Mouse (Mus musculus) E14TG2a.4 (cell line): ENCODE results near the gene Saxo1.

Source experiments
- H3K27me3 ChIP-seq: 2 replicates; pipeline ENCODE4 v1.6.1; 2014; ENCODE audit warnings: low read length, control low read depth; ENCODE audit not compliant: insufficient read depth
- H3K36me3 ChIP-seq: 2 replicates; pipeline ENCODE4 v1.6.1; 2014; ENCODE audit warnings: low read length, control low read depth; ENCODE audit not compliant: insufficient read depth
- H3K4me1 ChIP-seq: replicated peaks from 2 replicates; pipeline ENCODE4 v1.6.1; 2014; ENCODE audit warnings: low read depth, low read length, control low read depth
- H3K4me3 ChIP-seq: replicated peaks from 2 replicates; pipeline ENCODE4 v1.5.1; 2014; ENCODE audit warnings: mild to moderate bottlenecking, low read length
- H3K9me3 ChIP-seq: 2 replicates; pipeline ENCODE4 v1.6.1; 2014; ENCODE audit warnings: low read length, control low read depth
- CTCF ChIP-seq: conservative IDR thresholded peaks from 2 replicates; pipeline ENCODE4 v1.5.1; 2014; ENCODE audit warnings: low read length
- NANOG ChIP-seq: IDR thresholded peaks from 2 replicates; pipeline ENCODE4 v1.6.1; 2014; ENCODE audit warnings: borderline replicate concordance, low read length, mixed read lengths
- POU5F1 ChIP-seq: IDR thresholded peaks from 2 replicates; pipeline ENCODE4 v1.6.1; 2014; ENCODE audit warnings: low read length, borderline replicate concordance

The Saxo1 gene

DNA sequence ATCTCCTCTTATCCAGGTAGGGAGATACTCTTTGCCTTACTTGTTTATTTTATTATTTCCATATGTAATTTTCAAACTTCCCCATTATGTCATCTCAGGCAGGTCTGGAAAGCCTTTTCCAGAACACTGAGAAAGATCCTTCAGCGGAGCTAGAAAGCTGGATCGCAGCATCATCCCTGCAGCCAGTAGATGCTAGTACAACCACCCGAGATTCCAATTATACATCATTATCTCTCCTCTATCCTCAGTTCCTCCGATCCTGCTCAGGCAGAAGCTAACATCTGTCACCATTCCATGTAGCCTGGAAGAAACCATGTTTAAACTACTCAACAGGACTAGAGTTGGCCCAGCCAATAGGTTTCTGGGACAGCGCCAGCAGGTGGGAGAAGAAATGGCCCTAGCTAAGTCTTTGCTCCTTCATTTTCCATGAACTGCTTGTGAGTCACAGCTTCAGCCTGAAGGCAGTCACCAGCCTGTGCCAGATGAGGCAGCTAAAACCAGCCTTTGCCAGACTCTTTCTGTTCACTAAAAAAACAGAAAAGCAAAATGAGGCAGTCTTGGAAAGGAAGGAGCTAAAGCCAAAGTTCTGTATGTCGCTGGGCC lies 75.0 kb downstream of the Saxo1 start:
- Histone ChIP-seq H3K4me1 (no peaks in the 10 kb centered on the region), H3K36me3 (no peaks in the 10 kb centered on the region)
- TF ChIP-seq POU5F1 (no peak), NANOG (no peak), CTCF (no peak)

GRCm38 (mm10) chr4:86480891-86481290 lies 77.2 kb downstream of the Saxo1 start:
- Histone ChIP-seq H3K36me3 (no peaks in the 10 kb centered on the region), H3K4me1 (no peaks in the 10 kb centered on the region), H3K4me3 (no peak overlapping the region), H3K27me3 (no peaks in the 10 kb centered on the region), H3K9me3 (no peaks in the 10 kb centered on the region)
- TF ChIP-seq POU5F1 (no peak), CTCF (no peak), NANOG (no peak)

More for the DNA sequence above, 75.0 kb downstream of the Saxo1 start:
- Histone ChIP-seq H3K27me3 (no peaks in the 10 kb centered on the region), H3K9me3 (no peaks in the 10 kb centered on the region), H3K4me3 (no peak overlapping the region)

GRCm38 (mm10) chr4:86464808-86465207 lies 93.3 kb downstream of the Saxo1 start:
- H3K4me1 ChIP-seq: no peaks in the 10 kb centered on the region
- H3K9me3 ChIP-seq: no peaks in the 10 kb centered on the region
- H3K36me3 ChIP-seq: no peaks in the 10 kb centered on the region
- H3K27me3 ChIP-seq: no peaks in the 10 kb centered on the region
- TF ChIP-seq POU5F1 (no peak), CTCF (no peak), NANOG (no peak)
- no peak overlapping the region for H3K4me3 ChIP-seq

GRCm38 (mm10) chr4:86450468-86450867 lies 107.7 kb downstream of the Saxo1 start:
- Histone ChIP-seq H3K36me3 (no peaks in the 10 kb centered on the region), H3K9me3 (peaks cover 4% of the 10 kb centered on the region; the same call in 1 of the 2 replicates), H3K27me3 (no peaks in the 10 kb centered on the region), H3K4me3 (no peak overlapping the region), H3K4me1 (no peaks in the 10 kb centered on the region)
- no peak for TF ChIP-seq CTCF
- no peak for TF ChIP-seq NANOG
- no peak for TF ChIP-seq POU5F1

- TF ChIP-seq CTCF: no peak
- TF ChIP-seq POU5F1: no peak
- TF ChIP-seq NANOG: no peak
- H3K9me3 ChIP-seq: 0 out of 2 replicates have a peak, but pooled peaks cover 5% of the 10 kb centered on the region
- H3K27me3 ChIP-seq: no peaks in the 10 kb centered on the region
- H3K4me1 ChIP-seq: no peaks in the 10 kb centered on the region
- H3K36me3 ChIP-seq: no peaks in the 10 kb centered on the region
- H3K4me3 ChIP-seq: no peak overlapping the region
Measured at GRCm38 (mm10) chr4:86436336-86436735, 121.8 kb downstream of the Saxo1 start.

GRCm38 (mm10) chr4:86435631-86436030 lies 122.5 kb downstream of the Saxo1 start:
- no peaks in the 10 kb centered on the region for H3K4me1 ChIP-seq
- 0 out of 2 replicates have a peak, but pooled peaks cover 5% of the 10 kb centered on the region for H3K9me3 ChIP-seq
- no peaks in the 10 kb centered on the region for H3K36me3 ChIP-seq
- TF ChIP-seq POU5F1: no peak
- no peak for TF ChIP-seq CTCF
- TF ChIP-seq NANOG: no peak
- H3K27me3 ChIP-seq: no peaks in the 10 kb centered on the region
- no peak overlapping the region for H3K4me3 ChIP-seq

DNA sequence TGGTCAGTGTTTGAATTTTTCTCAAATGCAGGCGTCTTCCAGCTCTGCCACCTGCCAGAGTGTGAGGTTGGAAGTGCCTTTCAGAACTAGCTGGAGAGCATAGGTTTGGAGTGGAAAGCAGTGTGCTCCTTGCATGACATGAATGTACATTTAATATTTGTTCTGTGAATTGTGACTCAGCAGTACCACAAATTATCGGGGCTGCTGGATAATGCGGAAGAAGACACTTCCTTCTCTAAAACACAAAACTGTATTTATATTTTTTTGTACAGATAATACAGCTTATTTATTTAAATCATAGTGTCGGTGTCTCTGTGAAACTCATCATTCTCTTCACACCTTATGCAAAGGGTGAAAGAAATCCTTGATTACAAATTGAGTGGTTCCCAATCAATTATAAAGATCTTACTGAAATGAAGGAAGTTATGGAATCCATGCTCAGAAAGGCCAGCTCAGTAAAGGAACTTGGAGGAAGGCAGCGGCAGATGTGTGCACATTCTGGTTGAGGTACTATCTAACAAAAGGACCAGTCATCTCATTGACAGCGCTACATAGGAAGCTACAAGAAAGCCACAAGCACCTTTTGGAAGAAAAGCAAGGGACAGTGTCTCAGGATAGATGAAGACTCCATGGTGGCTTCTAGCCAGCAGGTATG lies 129.9 kb downstream of the Saxo1 start:
- Histone ChIP-seq H3K27me3 (no peaks in the 10 kb centered on the region), H3K36me3 (no peaks in the 10 kb centered on the region), H3K9me3 (no peaks in the 10 kb centered on the region), H3K4me3 (no peak overlapping the region), H3K4me1 (0 out of 2 replicates have a peak, but pooled peaks cover 3% of the 10 kb centered on the region)
- no peak for TF ChIP-seq CTCF
- no peak for TF ChIP-seq POU5F1
- no peak for TF ChIP-seq NANOG

GRCm38 (mm10) chr4:86427312-86427711 lies 130.8 kb downstream of the Saxo1 start:
- H3K27me3 ChIP-seq: no peaks in the 10 kb centered on the region
- no peaks in the 10 kb centered on the region for H3K36me3 ChIP-seq
- 0 out of 2 replicates have a peak, but pooled peaks cover 3% of the 10 kb centered on the region for H3K4me1 ChIP-seq
- no peaks in the 10 kb centered on the region for H3K9me3 ChIP-seq
- TF ChIP-seq NANOG (no peak), POU5F1 (no peak), CTCF (no peak)
- no peak overlapping the region for H3K4me3 ChIP-seq

DNA sequence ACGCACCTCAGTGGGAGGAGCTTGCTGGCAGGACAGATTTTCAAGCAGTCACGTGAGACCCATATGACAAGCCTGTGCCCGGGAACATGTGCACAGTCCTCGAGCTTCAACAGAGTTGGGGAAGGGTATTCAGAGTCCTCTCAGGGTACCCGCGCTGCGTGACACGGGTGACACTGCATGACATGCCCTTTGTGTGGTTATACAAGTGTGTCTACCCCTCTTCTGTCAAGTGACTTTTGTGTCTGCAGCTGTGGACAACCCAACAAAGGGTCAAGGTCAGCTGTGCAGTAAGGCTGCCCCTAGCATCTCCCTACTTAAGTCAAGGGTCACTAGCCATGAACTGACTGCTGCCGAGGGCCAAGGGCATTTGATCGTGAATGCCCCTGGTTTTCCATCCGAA lies 131.6 kb downstream of the Saxo1 start:
- TF ChIP-seq POU5F1 (no peak), NANOG (no peak), CTCF (no peak)
- H3K4me3 ChIP-seq: no peak overlapping the region
- no peaks in the 10 kb centered on the region for H3K27me3 ChIP-seq

More for the DNA sequence above, 131.6 kb downstream of the Saxo1 start:
- Histone ChIP-seq H3K9me3 (no peaks in the 10 kb centered on the region), H3K4me1 (0 out of 2 replicates have a peak, but pooled peaks cover 3% of the 10 kb centered on the region), H3K36me3 (no peaks in the 10 kb centered on the region)
